Mouse (Mus musculus) MEL-GATA-1-ER (cell line): ENCODE measurements around the gene Krt15.

Source experiments
- DNase-seq: peaks from one replicate; pipeline ENCODE4 v3.0.0-alpha.2; 2012; ENCODE audit warnings: low read depth; ENCODE audit errors: extremely low read depth

Gene Krt15

DNA sequence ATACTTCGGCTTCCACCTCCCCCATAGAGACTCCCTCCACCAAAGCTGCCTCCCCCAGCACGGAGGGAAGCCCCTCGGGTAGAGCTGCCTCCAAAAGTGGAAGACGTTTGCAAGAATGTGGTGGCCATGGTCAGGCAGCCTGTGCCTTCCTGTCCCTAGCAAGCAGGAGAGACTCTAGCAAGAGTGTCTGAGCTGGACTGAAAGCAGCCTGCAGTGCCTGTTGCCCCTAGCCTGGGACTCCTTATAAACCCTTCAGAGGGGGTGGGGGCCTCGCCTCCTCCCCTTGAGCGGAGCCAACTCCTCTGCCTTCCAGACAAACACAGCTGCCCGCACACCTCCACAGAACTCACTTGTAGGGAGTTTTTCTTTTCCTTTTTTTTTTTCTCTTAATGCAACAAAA lies at the start of gene Krt15:
Krt15 (minus strand) TSS at position 198 of the 400 bp plus-strand sequence.
- no peak for DNase-seq

DNA sequence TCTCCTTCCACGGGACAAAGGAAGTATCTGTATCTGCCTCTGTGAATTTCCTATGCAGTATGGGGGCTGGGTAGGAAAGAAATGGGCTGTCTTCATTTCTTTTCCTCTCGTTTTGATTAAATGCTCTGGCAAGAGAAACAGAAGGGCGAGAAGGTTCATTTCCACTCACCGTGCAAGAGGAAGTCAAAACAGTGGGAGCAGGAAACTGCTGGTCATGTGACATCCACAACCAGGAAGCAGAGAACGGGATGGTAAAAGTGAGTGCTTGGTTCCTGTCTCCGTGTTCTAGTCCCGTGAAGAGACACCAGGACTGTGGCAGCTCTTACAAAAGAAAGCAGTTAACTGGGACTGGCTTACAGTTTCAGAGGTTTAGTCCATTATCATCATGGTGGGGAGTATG lies 46.0 kb upstream of the Krt15 start:
- no peak for DNase-seq

DNA sequence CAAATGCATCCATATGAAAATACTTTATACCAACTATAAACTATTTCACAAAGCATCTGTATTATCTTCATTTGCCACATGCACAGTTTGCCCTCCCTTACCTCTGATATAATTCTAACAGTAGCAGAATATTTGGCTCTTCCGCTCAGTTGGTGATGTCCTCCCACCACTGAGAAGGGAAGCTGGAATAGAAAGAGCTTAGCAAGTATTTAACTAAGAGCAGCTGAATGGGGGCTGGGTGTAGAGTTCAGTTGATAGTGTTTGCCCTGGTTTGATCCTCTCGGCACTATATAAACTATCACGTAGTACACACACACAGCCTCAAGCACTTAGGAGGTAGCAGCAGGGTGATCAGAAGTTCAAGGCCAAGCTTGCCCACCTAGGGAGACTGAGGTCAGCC lies 43.5 kb upstream of the Krt15 start:
- no peak for DNase-seq

DNA sequence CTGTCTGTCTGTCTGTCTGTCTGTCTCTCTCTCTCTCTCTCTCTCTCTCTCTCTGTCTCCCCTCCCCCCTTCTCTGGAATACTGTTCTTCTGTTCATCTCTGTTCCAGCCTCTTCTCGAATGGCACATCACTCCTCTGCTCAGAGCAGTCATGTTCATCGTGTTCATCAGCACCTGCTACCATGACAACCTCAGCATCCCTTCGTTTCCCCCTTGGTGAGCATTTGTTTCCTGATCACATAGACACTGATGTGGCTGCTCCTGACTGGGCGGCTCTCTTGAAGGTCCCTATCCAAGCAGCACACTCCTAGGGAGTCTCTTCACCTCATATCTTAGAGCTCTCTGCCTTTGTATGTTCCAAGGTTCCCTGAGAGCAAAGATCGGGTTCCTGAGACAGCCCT lies 42.6 kb upstream of the Krt15 start:
- no peak for DNase-seq

DNA sequence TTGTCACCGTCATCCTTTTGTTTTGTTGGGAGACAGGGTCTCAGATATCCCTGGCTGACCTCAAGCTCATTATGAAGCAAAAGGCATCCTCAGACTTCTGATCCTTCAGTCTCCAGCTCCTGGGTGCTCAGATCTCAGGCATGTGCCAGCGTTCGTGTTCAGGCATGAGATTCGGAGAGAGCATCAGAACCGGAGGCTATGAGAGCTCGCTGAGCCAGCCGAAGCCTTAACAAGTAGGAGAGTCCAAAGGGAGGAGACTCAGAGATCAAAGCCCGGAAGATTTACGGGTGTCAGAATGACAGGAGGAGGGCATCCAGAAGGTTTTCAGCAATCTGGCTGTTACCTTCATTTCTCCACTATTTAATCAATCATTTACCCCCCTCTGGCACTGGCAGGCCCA lies 41.1 kb upstream of the Krt15 start:
- DNase-seq = no peak

DNA sequence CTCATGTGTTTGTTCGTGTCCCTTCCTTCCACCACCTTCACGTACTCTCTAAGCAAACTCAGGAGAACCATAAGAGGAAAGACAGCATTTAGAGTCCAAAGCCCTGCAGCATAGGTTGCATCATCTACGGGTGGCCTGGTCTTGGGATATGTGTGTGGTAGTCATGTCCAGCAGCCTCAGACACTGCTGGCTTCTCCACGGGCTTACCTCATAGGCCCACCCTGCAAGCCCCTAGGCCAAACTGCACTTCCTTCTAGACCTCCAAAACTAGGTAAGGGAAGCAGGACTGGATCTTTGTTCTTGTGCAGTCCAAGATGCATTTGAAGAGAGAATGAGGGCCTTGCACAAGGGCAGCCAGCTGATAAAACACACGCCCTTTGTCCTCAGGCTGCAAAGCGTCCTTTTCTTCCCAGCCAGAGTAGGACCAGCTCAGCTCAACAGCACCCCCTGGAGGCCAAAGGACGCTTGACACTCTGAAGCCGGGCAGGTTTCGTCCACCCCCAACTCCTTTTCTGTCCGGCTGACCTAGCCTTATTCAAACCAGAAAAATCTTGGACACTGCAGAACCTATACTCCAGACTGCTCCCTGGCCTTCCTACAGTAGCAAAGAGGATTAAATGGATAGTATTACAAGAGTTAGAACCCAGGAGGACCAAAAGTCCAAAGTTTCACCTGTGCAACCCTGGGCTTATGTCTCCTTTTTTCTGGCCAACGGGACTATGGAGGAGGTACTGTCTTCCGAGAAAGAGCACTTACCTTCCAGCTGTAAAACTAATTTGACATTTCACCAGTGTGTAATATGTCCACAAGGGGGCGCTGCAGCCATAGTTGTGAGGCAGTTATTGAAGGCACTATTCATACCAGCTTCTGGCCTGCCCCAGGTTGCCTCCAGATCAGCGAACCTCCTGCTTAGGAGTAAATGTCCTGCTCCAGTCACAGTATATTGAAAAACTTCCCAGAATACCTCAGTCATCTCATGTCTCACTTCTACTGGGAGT lies 33.3 kb upstream of the Krt15 start:
- no peak for DNase-seq

DNA sequence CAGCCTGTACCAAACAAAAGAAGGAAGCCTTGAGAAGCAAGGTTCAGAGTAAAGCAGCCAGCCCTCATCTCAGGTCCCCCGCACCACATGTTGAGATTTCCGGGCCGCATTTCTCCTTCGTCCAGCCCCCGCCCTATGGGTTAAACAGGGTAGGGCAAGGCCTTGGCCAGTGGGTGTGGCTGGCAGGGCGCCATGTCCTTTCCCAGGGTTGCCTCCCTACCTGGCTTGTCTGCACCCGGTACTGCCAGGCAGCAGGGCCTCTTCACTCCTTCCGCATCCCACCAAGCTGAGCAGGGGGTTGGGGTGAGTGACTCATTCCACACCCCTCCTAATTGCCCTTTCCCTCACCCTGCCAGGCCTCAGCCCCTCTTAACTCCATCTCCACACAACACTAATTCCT lies 32.3 kb upstream of the Krt15 start:
- DNase-seq = no peak

DNA sequence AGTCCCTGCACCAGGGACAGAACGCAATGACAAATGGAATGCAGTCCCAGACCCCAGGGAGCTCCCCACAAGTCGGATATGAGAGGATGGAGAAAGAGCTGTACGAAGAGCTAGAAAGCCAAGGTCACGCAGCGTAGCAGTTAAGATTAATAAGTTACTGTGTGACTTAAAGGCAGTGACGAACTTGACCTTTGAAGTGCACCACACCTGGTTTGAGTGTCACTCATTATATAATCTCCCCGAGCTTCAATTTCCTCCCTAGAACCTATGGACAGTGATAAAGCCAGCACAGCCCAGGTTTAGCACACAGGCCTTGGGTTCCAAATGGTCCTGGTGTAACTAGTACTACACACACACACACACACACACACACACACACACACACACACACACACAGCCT lies 28.7 kb upstream of the Krt15 start:
- no peak for DNase-seq

DNA sequence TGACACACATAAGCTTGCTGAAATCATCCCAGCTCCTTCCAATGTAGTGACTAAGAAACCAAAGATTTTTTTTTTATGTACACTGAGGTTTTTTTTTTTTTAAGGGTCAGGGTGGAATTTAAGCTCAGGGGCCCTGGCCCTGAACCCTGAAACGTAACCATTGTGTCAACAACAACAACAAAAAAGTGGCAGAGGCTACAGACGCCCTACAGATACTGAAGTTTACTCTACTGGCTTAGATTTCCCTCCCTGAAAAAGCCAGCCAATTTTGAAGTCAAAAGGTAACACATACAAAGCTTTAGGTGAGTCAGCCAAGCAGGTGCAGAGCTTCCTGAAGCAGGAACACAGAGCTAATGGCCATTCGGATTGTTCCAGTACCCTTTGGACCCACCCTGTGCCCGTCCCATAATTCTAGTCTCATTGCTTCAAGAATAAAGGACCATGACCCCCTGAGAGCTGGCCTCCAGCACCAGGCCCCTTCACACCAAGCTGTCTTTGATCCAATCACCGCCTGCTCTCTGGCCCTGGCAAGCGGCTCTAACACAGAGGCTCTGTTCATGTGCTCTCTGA lies 22.3 kb upstream of the Krt15 start:
- no peak for DNase-seq

DNA sequence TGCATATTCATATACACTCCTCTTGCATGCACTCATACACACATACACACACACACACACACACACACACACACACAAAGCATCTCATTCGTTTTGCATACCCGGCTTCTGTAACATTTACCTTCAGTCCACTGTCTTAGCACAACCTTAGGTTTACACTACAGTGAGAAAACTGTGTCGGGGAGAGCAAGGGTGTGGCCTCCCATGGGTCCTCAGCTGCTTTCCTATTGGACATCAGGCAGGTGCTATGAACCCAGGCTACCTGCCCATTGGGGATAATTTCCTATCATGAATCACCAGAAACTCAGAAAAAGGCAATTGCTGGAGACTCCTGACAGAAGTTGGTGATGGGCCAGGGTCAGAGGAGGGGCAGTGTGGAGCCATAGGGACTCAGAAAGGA lies 21.6 kb upstream of the Krt15 start:
- no peak for DNase-seq

DNA sequence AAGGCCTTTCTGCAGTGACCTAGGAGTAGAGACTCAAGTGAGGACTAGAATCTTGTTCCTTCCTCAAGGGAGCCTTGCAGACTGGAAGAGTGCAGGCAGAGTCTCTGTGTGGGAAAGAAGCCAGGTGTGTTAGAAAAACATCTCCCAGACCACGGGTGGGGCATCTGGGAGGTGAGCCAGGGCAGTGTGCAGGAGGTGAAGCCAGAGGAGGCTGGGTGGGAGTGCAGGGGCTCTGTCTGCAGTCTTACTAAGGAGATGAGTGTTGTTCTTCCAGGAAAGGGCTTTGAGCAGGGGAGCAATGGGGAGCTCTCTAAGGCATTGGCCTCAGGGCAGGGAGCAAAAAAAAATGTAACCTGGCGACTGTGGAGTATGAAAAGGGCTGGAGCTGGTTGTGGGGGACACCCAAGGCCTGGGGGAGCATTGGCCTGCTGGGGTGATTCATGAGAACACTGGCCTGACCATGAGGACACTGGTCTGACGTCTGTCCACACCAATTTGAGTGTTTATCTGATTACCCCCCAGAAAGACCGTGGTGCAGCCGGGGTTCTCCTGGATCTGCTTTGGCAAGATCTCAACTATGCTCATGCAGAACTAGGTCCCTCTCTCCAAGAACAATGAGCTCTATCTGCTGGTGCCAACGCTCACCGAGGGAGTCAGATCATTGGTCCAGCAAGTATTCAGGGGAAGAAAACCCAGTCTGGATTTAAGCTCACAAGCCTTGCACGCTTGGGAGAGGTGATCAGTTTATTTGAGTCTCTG lies 19.9 kb upstream of the Krt15 start:
- DNase-seq = no peak

DNA sequence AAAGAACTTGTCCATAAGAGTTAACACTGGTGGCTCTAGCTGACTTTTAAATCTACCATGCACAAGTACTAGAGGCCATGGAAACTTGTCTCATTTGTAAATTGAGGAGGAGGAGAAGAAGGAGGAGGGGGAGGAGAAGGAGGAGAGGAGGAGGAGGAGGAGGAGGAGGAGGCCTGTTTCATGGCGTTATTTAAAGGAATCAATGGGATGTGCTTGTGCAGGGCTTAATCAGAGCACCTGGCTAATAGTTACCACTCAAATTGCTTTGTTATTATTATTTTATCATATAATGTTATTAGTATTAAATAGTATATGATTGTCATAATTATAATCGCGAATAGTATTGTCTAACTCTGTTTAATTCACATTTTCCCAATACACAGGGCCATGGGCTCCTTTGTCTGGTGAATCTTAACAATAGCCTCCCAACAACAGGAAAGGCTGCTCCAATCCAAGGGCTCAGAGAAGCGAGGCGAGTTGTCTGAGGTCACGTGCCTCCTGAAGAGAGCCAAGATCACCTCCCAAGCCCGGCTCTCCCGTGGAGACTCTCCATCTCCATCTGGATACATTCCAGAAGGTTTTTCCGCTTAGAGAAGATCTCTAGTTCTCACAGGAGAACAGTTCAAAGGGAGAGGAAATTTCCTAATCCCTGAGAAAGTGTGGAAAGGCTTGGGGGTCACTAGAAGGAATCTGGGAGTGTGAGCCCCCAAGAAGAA lies 13.0 kb upstream of the Krt15 start, which contains the start of gene Krt19:
Krt19 (minus strand) TSS at position 51 of the 716 bp plus-strand sequence.
- no peak for DNase-seq

DNA sequence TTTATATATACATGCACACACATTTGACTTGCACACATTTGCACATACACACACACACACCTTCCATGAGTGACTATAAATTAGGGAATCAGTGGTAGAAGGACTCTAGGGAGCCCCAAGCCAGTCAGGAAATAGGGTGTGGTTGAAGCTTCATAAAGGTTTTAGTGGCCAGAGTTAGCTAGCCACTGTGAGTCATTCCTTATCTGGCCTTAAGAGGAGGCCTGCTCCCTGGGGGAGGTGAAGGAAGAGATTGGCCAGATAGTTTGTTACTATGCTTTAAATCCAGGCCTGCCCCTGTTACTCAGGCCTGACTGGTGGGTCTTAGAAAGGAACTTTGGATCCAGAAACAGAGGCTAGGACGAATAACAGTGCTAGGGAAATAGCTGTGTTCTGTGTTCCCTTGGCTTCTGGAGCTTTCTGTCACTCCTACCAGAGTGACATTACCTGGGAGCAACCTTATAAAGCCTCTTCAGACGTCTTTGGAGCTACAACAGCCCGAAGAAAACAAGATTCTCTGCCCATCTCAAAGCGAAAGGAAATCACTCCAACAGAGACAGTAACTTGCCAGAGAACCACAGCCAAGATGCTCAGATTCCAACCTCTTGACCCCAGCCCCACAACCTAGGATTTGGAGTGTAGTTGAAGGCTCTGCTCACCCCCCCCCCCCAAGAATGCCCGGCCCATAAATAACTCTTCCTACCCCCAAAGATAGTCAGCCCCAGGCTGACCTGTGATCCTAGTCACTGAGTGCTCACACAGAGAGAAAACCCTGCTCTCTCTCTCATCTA lies 12.0 kb upstream of the Krt15 start:
- DNase-seq = no peak

DNA sequence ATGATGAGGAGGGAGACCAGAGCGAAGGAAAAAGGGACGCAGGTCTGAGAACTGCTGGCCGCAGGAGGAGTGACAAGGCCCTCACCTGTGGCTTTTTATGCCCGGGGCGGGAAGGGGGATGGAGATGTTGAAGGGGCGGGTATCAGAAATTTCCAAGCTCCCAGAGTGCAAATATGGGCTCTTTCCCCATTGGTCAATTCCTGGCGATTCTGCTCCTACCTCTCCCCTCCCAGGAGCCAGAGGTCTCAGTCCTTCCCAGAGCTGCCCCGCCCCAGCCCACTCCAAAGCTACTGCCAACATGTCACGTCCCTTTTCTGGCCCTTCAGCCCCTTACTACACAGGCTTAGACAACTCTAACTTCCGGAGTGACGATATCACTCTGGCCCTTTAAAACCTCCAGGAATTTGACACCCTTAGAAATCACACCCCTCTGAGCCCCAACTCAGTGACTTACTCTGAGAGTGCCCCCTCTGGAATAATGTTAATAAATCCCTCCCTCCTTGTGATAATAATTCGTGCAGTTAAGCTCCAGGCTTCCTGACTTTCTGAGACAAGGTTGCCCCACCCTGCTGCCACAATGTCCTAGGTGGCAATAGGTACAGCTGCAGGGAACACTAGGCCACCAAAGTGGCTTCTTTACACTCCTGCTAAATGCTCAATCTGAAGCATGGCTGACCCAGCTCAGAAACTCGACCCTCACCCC lies 10.3 kb upstream of the Krt15 start:
- no peak for DNase-seq

DNA sequence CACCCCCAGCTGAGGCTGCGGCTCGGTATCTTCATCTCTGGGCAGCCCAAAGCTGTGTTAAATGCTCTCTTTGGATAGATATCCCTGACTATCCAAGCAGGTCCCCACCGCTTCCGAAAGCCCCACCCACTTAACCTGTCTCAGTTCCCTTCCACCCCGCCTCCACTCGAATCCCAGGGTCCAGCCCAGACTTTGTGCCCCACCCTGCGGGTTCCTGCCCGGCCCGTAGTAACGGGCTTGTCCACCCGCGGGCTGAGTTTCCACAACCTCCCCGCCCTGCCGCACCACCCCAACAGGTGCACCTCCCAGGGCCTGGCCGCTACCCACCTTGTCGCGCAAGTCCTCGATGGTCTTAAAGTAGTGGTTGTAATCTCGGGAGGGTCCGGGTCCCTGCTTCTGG lies 9.4 kb upstream of the Krt15 start:
- no peak for DNase-seq

DNA sequence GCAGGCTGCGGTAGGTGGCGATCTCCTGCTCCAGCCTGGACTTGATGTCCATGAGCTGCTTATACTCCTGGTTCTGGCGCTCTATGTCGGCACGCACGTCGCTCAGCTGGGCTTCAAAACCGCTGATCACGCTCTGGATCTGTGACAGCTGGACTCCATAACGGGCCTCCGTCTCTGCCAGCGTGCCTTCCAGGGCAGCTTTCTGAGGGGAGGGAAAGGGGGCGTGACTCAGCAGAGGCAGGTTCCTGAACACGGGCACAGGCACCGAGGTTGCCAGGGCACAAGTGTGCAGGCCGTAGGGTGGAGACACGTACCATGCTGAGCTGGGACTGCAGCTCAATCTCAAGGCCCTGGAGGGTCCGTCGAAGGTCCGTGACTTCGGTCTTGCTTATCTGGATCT lies 5.2 kb upstream of the Krt15 start:
- no peak for DNase-seq

DNA sequence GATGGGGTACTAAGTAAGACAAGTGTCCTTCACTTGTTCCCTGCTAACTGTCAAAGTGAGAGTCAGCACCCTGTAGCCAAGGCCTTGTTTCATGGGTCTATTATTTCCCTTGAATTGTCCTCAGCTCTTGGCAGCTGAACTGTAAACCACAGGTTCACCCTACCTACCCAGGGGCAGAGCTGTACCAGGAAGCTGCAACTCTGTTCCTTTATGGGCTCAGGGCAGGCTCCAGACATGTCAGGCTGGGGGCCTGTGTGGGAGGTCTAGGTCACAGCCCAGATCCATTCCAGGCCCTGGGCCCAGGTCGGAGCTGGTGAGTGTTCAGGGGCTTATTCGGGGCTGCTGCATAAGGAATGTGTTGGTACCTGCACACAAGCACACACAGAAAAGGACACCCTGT lies 3.7 kb upstream of the Krt15 start:
- no peak for DNase-seq

DNA sequence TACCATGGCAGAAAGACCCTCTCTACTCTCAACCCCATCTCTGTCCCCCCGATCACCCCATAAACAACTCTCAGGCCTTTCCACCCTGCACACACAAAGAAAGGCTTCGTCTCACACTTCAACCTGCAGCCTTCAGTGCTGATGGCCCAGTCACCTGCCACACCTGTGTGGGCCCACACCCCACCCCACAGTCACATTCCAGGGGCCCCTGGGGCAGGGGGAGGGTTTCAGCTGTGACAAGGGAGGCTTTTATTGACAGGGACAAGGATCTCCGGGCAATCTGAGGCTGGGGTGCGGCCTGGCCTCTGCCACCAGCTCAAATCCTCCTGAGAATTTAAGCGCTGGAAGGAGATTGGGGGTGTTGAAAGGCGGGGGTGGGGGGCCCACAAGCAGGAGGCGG lies 3.1 kb upstream of the Krt15 start:
- DNase-seq = no peak

DNA sequence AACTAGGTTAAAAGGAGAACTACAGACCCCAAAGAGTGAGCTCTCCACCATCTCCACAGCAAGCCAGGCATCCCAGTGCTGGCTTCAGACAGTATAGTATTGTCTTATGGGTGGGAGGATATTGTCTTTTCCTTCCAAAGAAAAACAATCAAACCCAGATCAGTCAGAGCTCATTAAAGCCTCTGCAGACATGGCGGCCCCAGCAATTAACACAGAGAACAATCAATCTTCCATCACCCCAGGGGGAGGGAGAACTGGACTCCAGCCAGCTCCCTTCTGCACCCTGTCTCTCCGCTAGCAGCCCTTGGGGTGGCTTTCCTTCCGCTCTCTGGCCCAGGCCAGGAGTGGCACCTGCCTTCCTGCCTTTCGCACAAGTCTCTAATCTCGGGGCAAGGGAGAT lies 2.0 kb upstream of the Krt15 start:
- no peak for DNase-seq

DNA sequence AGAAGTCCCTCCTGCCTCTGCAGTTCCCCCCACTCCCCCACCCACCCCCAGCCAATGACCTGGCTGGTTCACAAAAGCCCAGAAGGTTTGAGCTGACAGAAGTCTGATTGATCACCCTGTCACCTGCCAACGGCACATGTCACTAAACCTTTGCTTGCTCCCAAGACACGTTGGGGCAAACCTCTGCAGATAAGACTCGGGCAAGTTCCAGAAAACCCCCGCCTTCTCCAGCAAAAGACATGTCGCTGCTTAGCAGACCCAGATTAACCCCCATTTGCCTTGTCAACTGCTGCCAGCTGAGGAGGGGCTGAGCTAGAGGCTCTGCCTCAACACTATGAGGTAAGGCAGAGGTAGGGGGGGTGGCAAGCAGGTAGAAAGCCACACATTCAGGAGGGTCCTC lies 831 bp upstream of the Krt15 start:
- no peak for DNase-seq
